Mouse (Mus musculus): Measurements from ENCODE around the gene Nqo1. TPM values are rescaled to one million over a fixed set of nuclear protein-coding genes. Genes with fewer than 3 reads are reported as not detected.

Gene Nqo1
- total RNA-seq (2021) (10 to 100 TPM; 43.5 to 58.2 TPM), polyA plus RNA-seq (2012; rRNA removed) (36.7 and 63.2 TPM in 2 replicates)
- long read RNA-seq, transcript Nqo1-201 (6 exons, 1,553 nt) = major isoform, 12 of 16 reads
- long read RNA-seq, partial matches to known transcripts = 3 of 16 reads
- long read RNA-seq, other reads (novel, unspliced or antisense) = 1 of 16 reads

DNA sequence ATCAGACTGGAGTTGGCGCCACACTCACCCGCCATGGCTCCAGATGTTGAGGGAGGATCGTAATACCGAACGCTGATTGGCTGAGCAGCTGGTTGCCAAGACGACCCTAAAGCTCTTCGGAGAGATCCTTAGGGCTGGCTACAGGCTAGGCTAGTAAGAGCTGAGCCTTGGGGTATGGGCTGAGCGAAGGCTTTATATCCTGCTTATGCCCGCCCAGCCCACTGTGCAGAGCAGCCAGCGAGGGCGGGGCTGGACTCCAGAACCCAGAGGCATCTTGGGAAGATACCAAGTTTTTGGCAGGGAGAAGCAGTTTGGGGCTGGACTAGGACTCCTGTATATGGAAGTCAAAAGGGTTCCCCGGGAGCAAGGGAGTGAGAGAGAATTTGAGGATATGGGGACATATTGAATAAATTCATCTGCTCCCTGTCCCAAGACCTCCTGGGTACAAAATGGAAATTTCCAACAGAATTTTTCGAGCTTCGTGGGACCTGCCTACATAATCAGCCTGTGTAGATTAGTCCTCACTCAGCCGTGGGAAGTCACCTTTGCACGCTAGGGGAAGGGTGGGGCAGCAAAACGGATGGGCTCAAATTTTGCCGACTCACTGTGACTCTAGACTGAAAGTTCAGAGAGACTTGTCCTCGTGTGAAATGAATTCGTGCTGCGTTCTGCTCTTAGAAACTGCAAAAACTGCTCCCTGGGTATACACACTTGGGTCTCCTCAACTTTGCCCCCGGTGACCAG is at the start of gene Nqo1:
TSS of gene Nqo1 (minus strand) at position 169 of the 744 bp plus-strand sequence.
- peak within 1 kb of the TSS; percentile 48 for H3K9ac ChIP-seq (ENCODE audit: low read depth, low read length)
- WGBS = 6% methylated on average over 22 of the region's 22 CpGs

GRCm38 (mm10) chr8:107451414-107452066 is 48.5 kb upstream of the Nqo1 start:
- Histone ChIP-seq H3K4me1 (ENCODE audit: control insufficient read depth, insufficient read depth, low read length) (peaks cover 5% of the 10 kb centered on the region; the same call in 1 of the 2 replicates), H3K36me3 (ENCODE audit: control insufficient read depth, insufficient read depth, low read length) (no peaks in the 10 kb centered on the region), H3K9ac (ENCODE audit: low read depth, low read length) (no peak overlapping the region), H3K27me3 (ENCODE audit: control insufficient read depth, insufficient read depth, low read length) (no peaks in the 10 kb centered on the region), H3K4me3 (no peak overlapping the region), H3K27ac (no peak overlapping the region), H3K79me2 (replicated peaks; ENCODE audit: control insufficient read depth, insufficient read depth, low read length) (no peaks in the 10 kb centered on the region)
- intact Hi-C loops (cut with DNase I) = no loop called here
- DNase-seq = no peak
- TF ChIP-seq POLR2A (IDR thresholded peaks at IDR 0.05; ENCODE audit: insufficient read depth, low read depth, low read length) (no peak), CTCF (IDR thresholded peaks at IDR 0.05) (no peak), EP300 (IDR thresholded peaks at IDR 0.05; ENCODE audit: insufficient read depth, low read depth, low read length) (no peak)
- 87% methylated on average over 13 of the region's 13 CpGs for WGBS

More for the DNA sequence above, at the start of gene Nqo1:
- Histone ChIP-seq H3K27ac (peak within 1 kb of the TSS; percentile 87), H3K79me2 (replicated peaks; ENCODE audit: control insufficient read depth, insufficient read depth, low read length) (no peaks in the 10 kb centered on the region), H3K36me3 (ENCODE audit: control insufficient read depth, insufficient read depth, low read length) (no peaks in the 10 kb centered on the region), H3K4me1 (ENCODE audit: control insufficient read depth, insufficient read depth, low read length) (peaks cover 5% of the 10 kb centered on the region), H3K4me3 (peak within 1 kb of the TSS; percentile 49), H3K27me3 (ENCODE audit: control insufficient read depth, insufficient read depth, low read length) (no peaks in the 10 kb centered on the region)
- intact Hi-C loops (cut with DNase I) = loop anchor here (2.0 kb wide), 1 partner anchor 22 kb away; the partner anchor contains the start of gene Nob1
- TF ChIP-seq EP300 (IDR thresholded peaks at IDR 0.05; ENCODE audit: insufficient read depth, low read depth, low read length) = 0 out of 2 replicates have a peak, but pooled peaks have one; percentile 8
- peak; percentile 75 for TF ChIP-seq POLR2A (IDR thresholded peaks at IDR 0.05; ENCODE audit: insufficient read depth, low read depth, low read length)
- no peak for TF ChIP-seq CTCF (IDR thresholded peaks at IDR 0.05)
- DNase-seq = peak; percentile 85 to 88

GRCm38 (mm10) chr8:107449655-107450054 is 46.6 kb upstream of the Nqo1 start:
- intact Hi-C loops (cut with DNase I) = no loop called here
- Histone ChIP-seq H3K9ac (ENCODE audit: low read depth, low read length) (no peak overlapping the region), H3K4me1 (ENCODE audit: control insufficient read depth, insufficient read depth, low read length) (peaks cover 5% of the 10 kb centered on the region; the same call in 1 of the 2 replicates), H3K27ac (no peak overlapping the region), H3K27me3 (ENCODE audit: control insufficient read depth, insufficient read depth, low read length) (no peaks in the 10 kb centered on the region), H3K36me3 (ENCODE audit: control insufficient read depth, insufficient read depth, low read length) (no peaks in the 10 kb centered on the region), H3K79me2 (replicated peaks; ENCODE audit: control insufficient read depth, insufficient read depth, low read length) (0 out of 2 replicates have a peak, but pooled peaks cover 2% of the 10 kb centered on the region), H3K4me3 (no peak overlapping the region)
- no peak for TF ChIP-seq POLR2A (IDR thresholded peaks at IDR 0.05; ENCODE audit: insufficient read depth, low read depth, low read length)
- TF ChIP-seq EP300 (IDR thresholded peaks at IDR 0.05; ENCODE audit: insufficient read depth, low read depth, low read length) = no peak
- TF ChIP-seq CTCF (IDR thresholded peaks at IDR 0.05) = no peak
- WGBS = 42% methylated on average over 6 of the region's 6 CpGs
- DNase-seq = no peak

GRCm38 (mm10) chr8:107449130-107449529 is 46.1 kb upstream of the Nqo1 start:
- Histone ChIP-seq H3K4me3 (no peak overlapping the region), H3K4me1 (ENCODE audit: control insufficient read depth, insufficient read depth, low read length) (peaks cover 6% of the 10 kb centered on the region; the same call in 1 of the 2 replicates), H3K36me3 (ENCODE audit: control insufficient read depth, insufficient read depth, low read length) (no peaks in the 10 kb centered on the region), H3K27ac (no peak overlapping the region), H3K9ac (ENCODE audit: low read depth, low read length) (no peak overlapping the region), H3K27me3 (ENCODE audit: control insufficient read depth, insufficient read depth, low read length) (no peaks in the 10 kb centered on the region), H3K79me2 (replicated peaks; ENCODE audit: control insufficient read depth, insufficient read depth, low read length) (0 out of 2 replicates have a peak, but pooled peaks cover 2% of the 10 kb centered on the region)
- no peak for DNase-seq
- intact Hi-C loops (cut with DNase I) = no loop called here
- 38% methylated on average over 8 of the region's 8 CpGs for WGBS
- no peak for TF ChIP-seq CTCF (IDR thresholded peaks at IDR 0.05)
- no peak for TF ChIP-seq POLR2A (IDR thresholded peaks at IDR 0.05; ENCODE audit: insufficient read depth, low read depth, low read length)
- no peak for TF ChIP-seq EP300 (IDR thresholded peaks at IDR 0.05; ENCODE audit: insufficient read depth, low read depth, low read length)

DNA sequence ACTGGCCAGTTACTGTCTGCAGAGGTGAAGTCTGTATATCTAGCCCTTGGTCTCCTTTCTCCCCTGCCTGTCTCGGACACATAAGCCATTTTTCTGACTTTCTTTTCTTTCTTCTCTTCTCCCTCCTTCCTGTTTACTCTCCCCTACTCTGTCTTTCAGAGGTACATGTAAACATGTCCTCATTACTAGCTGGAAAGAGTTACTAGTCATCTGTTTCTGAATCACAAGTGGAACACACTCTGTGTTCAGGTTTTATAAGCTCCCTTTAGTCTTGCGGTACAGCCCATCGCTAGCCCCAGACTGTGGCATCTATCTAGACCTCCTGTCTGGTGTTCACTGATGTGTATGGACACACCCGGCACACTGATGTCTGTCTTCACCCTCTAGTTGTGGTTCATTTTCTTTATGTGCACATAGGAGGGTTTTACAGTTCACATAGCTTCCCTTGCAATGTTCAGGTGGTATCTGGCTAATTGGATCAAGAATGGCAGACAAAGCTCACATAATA is 45.4 kb upstream of the Nqo1 start:
- Histone ChIP-seq H3K4me1 (ENCODE audit: control insufficient read depth, insufficient read depth, low read length) (peaks cover 6% of the 10 kb centered on the region; the same call in 1 of the 2 replicates), H3K79me2 (replicated peaks; ENCODE audit: control insufficient read depth, insufficient read depth, low read length) (0 out of 2 replicates have a peak, but pooled peaks cover 2% of the 10 kb centered on the region), H3K4me3 (no peak overlapping the region), H3K9ac (ENCODE audit: low read depth, low read length) (no peak overlapping the region), H3K27me3 (ENCODE audit: control insufficient read depth, insufficient read depth, low read length) (no peaks in the 10 kb centered on the region), H3K27ac (no peak overlapping the region), H3K36me3 (ENCODE audit: control insufficient read depth, insufficient read depth, low read length) (no peaks in the 10 kb centered on the region)
- TF ChIP-seq EP300 (IDR thresholded peaks at IDR 0.05; ENCODE audit: insufficient read depth, low read depth, low read length) (no peak), CTCF (IDR thresholded peaks at IDR 0.05) (no peak), POLR2A (IDR thresholded peaks at IDR 0.05; ENCODE audit: insufficient read depth, low read depth, low read length) (no peak)
- no peak for DNase-seq
- WGBS = 92% methylated on average over 4 of the region's 4 CpGs
- intact Hi-C loops (cut with DNase I) = no loop called here

Data from heart, adult 2 months (tissue).